Mouse (Mus musculus) hindbrain, postnatal 0 days (tissue): Measurements from ENCODE around the gene Tex30. TPM values are rescaled to one million over a fixed set of nuclear protein-coding genes. Genes with fewer than 3 reads are reported as not detected.

Source experiments
- ATAC-seq: fragments of 200-750 bp; cut with Nextera tagmentation; 2 replicates; pipeline ENCODE4 v1.8.0; 2017; ENCODE audit warnings: mild to moderate bottlenecking, moderate TSS enrichment, moderate library complexity
- DNase-seq: peaks from one replicate; pipeline ENCODE4 v3.0.0-alpha.2; 2015; ENCODE audit warnings: low spot score
- H3K27ac ChIP-seq: fragments of 300-500 bp; sonication (generic); 2 replicates; pipeline ENCODE4 v1.5.1; 2014; ENCODE audit warnings: mild to moderate bottlenecking
- H3K27me3 ChIP-seq: fragments of 300-500 bp; sonication (generic); 2 replicates; pipeline ENCODE4 v1.6.1; 2014; ENCODE audit warnings: low read length, mixed read lengths; ENCODE audit not compliant: insufficient read depth
- H3K36me3 ChIP-seq: fragments of 300-500 bp; sonication (generic); 2 replicates; pipeline ENCODE4 v1.6.1; 2014; ENCODE audit warnings: low read length, mixed read lengths; ENCODE audit not compliant: insufficient read depth
- H3K4me1 ChIP-seq: fragments of 300-500 bp; sonication (generic); 2 replicates; pipeline ENCODE4 v1.6.1; 2014; ENCODE audit warnings: antibody characterized with exemption, low read length, mixed read lengths; ENCODE audit not compliant: insufficient read depth
- H3K4me2 ChIP-seq: fragments of 300-500 bp; sonication (generic); 2 replicates; pipeline ENCODE4 v1.6.1; 2014; ENCODE audit warnings: low read depth, mild to moderate bottlenecking, low read length, moderate library complexity, mixed read lengths
- H3K4me3 ChIP-seq: fragments of 300-500 bp; sonication (generic); 2 replicates; pipeline ENCODE4 v1.5.1; 2014; ENCODE audit warnings: low read length
- H3K9ac ChIP-seq: fragments of 300-500 bp; sonication (generic); replicated peaks from 2 replicates; pipeline ENCODE4 v1.6.1; 2014; ENCODE audit warnings: mild to moderate bottlenecking, low read length, moderate library complexity, mixed read lengths
- H3K9me3 ChIP-seq: fragments of 300-500 bp; sonication (generic); 2 replicates; pipeline ENCODE4 v1.6.1; 2016; ENCODE audit warnings: low read length, mixed read lengths
- CTCF ChIP-seq: IDR thresholded peaks from 2 replicates; pipeline ENCODE4 v1.5.1; 2016; ENCODE audit warnings: antibody characterized with exemption, control low read depth, low read depth
- WGBS: fragments of 180-500 bp; shearing (Covaris S2); extraction: QIAGEN DNeasy Blood & Tissue Kit; methylation state at CpG from one replicate; pipeline ENCODE4 v1.1.7; 2014; 5-methylcytosine and 5-hydroxymethylcytosine counted together
- polyA plus RNA-seq: library from polyadenylated mRNA; unstranded; fragments of >200 nt; fragmentation: Nextera tagmentation; extraction: Ambion mirVana; gene quantifications from 2 replicates; pipeline ENCODE4 v1.2.1, GENCODE M21; 2015
- total RNA-seq: library from RNA; depleted of rRNA; stranded (reverse); fragments of >200 nt; gene quantifications from 2 replicates; pipeline ENCODE4 v1.2.3, GENCODE M21; 2014; rRNA removed

The Tex30 gene
- total RNA-seq (10.6 and 14.2 TPM in 2 replicates), polyA plus RNA-seq (44.0 and 47.5 TPM in 2 replicates)

DNA sequence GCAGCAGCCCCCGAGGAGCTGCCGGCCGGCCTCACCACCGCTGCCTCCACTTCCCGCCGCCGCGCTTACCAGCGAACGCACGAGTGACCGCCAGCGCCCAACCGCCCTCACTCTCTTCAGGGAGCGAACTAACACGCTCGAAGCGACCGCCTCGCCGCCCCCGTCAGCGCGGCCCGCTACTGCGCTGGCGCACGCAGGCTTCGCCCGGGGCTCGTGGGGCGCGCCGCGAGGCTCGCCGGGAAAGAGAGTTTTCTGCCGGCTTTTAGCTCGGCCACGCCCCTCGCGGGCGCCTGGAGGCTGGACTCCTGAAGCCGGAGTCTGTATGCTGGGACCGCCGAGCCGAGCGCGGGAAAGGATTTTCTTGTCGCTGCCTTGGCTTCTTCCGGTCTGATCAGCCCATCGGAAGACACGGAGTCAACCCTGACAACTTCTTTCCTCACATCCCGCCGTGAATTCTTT, at the start of gene Tex30:
Gene Tex30 (minus strand): TSS at position 183 of the 459 bp plus-strand sequence.
- Histone ChIP-seq H3K27me3 (no peaks in the 10 kb centered on the region), H3K4me1 (no peaks in the 10 kb centered on the region), H3K27ac (peak within 1 kb of the TSS; percentile 80), H3K4me2 (peak within 1 kb of the TSS; percentile 66), H3K9me3 (no peaks in the 10 kb centered on the region), H3K9ac (peak within 1 kb of the TSS; percentile 72), H3K36me3 (peaks cover 10% of the 10 kb centered on the region; the same call in 1 of the 2 replicates), H3K4me3 (peak within 1 kb of the TSS; percentile 92)
- no peak for TF ChIP-seq CTCF
- ATAC-seq, result peak; percentile 98
- DNase-seq, result peak; percentile 99
- WGBS, result under 1% methylated on average over 54 of the region's 55 CpGs

DNA sequence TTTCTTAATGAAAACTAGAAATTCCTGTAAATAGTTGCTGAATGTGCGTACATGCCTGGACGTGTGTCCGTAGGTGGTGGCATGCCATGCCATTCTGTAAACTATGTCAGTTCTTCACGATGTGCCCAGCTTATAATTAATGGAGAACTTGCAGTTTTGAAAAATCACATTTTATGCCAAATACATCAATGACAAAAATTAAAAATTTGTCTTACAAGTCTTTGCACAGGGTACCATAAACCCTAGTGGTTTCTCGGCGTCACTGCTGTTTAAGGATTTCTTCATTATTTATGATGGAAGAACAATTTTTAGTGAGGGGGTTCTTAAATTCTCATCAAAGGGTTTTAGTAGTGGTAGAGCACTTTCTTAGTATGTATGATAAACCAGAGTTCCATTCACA, 46.5 kb upstream of the Tex30 start:
- ATAC-seq (no peak), DNase-seq (peak; percentile 10)
- Histone ChIP-seq H3K4me2 (peak overlapping the region; percentile 73), H3K27me3 (no peaks in the 10 kb centered on the region), H3K4me1 (0 out of 2 replicates have a peak, but pooled peaks cover 3% of the 10 kb centered on the region), H3K4me3 (peak overlapping the region; percentile 92), H3K27ac (no peak overlapping the region), H3K36me3 (peaks cover 4% of the 10 kb centered on the region), H3K9ac (peak overlapping the region; percentile 96), H3K9me3 (no peaks in the 10 kb centered on the region)
- WGBS, result 17% methylated on average over 6 of the region's 6 CpGs
- peak; percentile 50 for TF ChIP-seq CTCF

DNA sequence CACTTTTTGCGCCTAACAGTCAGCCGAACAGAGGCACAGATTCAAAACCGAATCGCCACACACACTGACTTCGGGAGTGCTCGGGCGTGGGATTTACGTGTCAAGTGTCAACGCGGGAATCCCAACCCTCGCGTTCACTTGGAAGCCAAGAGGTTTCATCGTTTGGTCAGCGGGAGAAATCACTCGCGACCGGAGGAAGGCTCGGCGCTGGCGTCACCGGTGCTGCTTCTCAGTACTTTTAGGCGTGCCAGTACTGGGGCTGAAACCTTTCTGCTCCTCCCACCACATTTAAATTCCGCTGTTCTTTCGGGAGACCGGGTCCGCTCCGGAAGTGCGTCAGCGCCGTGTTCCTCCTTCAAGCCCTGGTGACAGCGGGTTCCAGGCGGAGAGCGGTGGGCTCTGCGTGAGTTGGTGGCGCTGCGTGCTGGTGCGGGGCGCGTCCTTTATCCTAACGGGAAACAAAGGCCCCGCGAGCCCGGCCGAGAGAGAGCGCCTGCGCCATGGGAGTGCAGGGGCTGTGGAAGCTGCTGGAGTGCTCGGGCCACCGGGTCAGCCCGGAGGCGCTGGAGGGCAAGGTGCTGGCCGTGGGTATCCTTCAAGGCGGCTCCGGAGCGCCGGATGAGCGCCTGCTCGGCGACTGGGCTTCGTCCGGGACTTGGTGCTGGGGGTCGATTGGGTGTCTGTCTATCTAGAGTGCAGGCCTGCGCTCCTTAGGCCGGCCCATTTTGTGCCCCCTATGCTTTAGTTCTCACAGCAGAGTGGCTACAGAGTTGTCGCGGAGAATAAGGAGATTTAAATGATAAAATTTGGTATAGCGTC, 45.5 kb upstream of the Tex30 start, which contains the start of gene Ercc5:
Gene Ercc5 (plus strand): TSS at position 182 of the 819 bp plus-strand sequence.
- Histone ChIP-seq H3K9ac (peak within 1 kb of the TSS; percentile 96), H3K27ac (peak within 1 kb of the TSS; percentile 98), H3K4me1 (0 out of 2 replicates have a peak, but pooled peaks cover 3% of the 10 kb centered on the region), H3K4me3 (peak within 1 kb of the TSS; percentile 92), H3K4me2 (peak within 1 kb of the TSS; percentile 73), H3K36me3 (peaks cover 11% of the 10 kb centered on the region), H3K27me3 (no peaks in the 10 kb centered on the region), H3K9me3 (no peaks in the 10 kb centered on the region)
- no peak for TF ChIP-seq CTCF
- WGBS, result under 1% methylated on average over 65 of the region's 66 CpGs
- DNase-seq, result peak; percentile 94
- peak; percentile 97 for ATAC-seq

DNA sequence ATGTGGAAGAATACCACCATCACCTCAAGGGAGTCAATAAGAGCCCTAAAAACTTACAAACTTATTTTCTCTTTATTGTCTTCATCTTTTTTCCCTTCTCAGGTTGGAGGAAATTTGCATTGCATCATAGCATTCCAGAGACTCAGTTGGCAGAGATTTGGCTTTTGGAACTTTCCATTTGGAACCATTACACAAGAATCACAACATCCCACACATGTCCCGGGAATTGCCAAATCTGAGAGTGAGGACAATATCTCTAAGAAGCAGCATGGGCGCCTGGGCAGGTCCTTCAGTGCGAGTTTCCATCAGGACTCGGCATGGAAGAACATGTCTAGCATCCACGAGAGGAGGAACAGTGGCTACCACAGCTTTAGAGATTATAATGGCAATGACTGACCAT, 40.5 kb upstream of the Tex30 start:
- TF ChIP-seq CTCF, result no peak
- H3K4me3 ChIP-seq, result no peak overlapping the region
- DNase-seq (no peak), ATAC-seq (no peak)
- no peaks in the 10 kb centered on the region for H3K9me3 ChIP-seq
- H3K9ac ChIP-seq, result no peak overlapping the region
- H3K36me3 ChIP-seq, result peaks cover 18% of the 10 kb centered on the region
- no peaks in the 10 kb centered on the region for H3K4me1 ChIP-seq
- no peak overlapping the region for H3K27ac ChIP-seq
- H3K27me3 ChIP-seq, result no peaks in the 10 kb centered on the region
- 92% methylated on average over 5 of the region's 5 CpGs for WGBS
- H3K4me2 ChIP-seq, result no peak overlapping the region

DNA sequence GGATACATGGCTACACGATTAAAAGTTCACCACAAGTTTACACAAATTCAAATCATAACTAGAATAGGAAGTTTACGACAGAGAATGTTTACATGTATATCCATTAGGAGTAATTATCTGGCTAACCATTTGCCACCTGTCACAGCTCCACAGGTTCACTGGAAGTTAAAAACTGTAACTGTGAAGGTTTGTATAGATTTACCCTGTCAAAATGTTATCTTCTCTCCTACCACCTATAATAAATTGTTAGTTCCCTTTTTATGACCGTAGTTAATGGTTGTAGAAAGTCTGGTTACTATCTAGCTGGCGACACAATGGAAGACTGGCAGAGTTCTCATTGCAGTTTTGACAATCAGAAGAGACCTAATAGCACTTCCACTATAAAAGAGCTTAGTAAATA, 38.0 kb upstream of the Tex30 start:
- no peak for TF ChIP-seq CTCF
- peaks cover 28% of the 10 kb centered on the region for H3K36me3 ChIP-seq
- ATAC-seq, result no peak

DNA sequence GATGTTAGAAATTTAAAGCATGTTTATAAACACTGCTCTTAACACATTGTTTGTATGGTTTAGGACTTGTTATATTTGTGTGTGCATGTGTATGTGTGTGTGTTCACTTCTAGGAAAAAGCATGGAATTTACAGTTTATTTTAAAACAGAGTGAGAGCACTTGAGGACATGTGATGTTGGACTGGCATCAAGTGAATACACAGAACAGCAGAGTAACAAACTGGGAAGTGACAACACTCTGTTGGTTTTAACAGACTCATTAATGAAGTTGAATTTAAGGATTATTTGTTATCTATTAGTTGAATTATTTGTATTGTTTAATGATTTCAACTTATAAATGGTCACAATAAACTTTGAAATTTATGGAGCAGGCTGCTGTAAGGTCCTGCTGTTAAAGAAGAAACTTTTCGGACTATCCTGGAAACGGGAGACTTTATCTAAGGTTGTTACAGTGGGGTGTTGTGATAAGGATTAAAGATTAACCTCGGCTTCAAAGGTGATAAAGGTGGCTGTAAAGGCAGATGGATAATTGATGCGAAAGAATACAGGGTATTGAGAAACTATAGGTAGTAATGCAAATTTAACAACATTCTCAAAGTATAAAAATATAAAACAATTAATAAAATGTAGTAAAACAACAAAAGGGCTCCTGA, 27.8 kb upstream of the Tex30 start:
- Histone ChIP-seq H3K27ac (no peak overlapping the region), H3K4me1 (no peaks in the 10 kb centered on the region), H3K4me3 (no peak overlapping the region), H3K27me3 (no peaks in the 10 kb centered on the region), H3K4me2 (no peak overlapping the region), H3K36me3 (peaks cover 32% of the 10 kb centered on the region), H3K9ac (no peak overlapping the region), H3K9me3 (no peaks in the 10 kb centered on the region)
- 92% methylated on average over 4 of the region's 4 CpGs for WGBS
- no peak for ATAC-seq
- DNase-seq, result no peak
- TF ChIP-seq CTCF, result no peak

More for the DNA sequence above, 38.0 kb upstream of the Tex30 start:
- no peak overlapping the region for H3K27ac ChIP-seq
- DNase-seq, result no peak
- no peaks in the 10 kb centered on the region for H3K4me1 ChIP-seq
- no peak overlapping the region for H3K9ac ChIP-seq
- 91% methylated on average over 4 of the region's 4 CpGs for WGBS
- H3K27me3 ChIP-seq, result no peaks in the 10 kb centered on the region
- H3K4me3 ChIP-seq, result no peak overlapping the region
- H3K9me3 ChIP-seq, result no peaks in the 10 kb centered on the region
- H3K4me2 ChIP-seq, result no peak overlapping the region
